Mouse (Mus musculus) T-helper 1 cell (primary cell): ENCODE results near the gene Dnah7c.
"Not testable (repeated sequence)": the region's sequence is repeated elsewhere in the genome, so short reads cannot be mapped to it uniquely, and the experiment has no call there.

Experiments used
- in situ Hi-C: fragments of 300-600 bp; cut with MboI, MseI; formaldehyde crosslinking; loops from one replicate; pipeline ENCODE4 v1.15.1; 2025; ENCODE audit warnings: high pct_unique_total_duplicates

Dnah7c gene

GRCm38 (mm10) chr1:46729731-46730130, 304.3 kb downstream of the Dnah7c start:
- in situ Hi-C loops: not testable (repeated sequence)

DNA sequence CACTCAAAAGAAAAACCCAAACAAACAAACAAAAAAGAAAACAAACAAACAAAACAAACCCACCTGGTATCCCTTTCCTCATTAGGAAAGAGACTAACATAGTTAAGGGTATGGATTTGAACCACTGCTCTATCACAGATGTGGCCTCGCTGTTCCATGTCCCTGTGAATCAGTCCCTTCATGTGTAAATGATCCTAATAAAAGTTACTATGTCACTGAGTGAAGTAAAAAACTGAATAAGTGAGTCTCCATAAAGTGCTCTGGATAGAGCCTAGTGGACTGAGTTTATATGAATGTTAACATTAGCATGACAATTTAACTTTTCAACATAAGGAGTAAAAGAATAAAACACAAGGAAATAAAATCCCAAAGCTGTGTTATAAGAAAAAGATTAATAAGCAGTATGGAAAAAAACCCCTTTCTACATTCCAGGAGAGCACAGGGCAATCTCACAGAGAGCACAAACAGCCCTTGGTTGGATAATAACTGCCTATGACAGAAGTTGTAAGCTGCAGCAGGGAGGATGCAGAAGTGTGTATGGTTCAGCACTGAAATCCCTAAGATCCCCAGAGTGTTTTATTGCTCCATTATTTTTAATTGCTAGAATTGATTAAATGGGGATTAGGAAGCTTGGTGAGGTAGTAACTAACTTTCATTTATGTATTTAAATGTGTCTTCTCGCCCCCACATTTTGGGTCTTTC, 308.2 kb downstream of the Dnah7c start:
- in situ Hi-C loops: not testable (repeated sequence)

DNA sequence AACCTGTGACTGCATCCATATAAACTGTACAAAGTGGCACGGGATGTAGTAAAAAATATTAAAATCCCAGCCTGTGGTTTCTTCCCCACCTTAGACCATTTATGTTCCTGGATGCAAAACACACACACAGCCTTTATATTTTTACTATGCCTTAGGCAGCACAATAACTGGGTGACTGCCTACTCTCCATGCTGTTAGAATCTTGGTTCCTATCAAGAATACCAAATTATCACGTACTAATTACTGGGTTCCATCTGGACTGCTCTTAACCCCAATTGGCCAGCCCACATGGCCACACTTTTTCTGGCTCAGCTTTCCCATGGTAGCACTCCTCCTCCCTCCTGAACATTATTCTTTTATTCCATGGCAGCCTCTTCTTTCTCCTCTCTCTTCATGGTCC, 309.1 kb downstream of the Dnah7c start:
- in situ Hi-C loops: not testable (repeated sequence)

GRCm38 (mm10) chr1:46764600-46764999, 339.2 kb downstream of the Dnah7c start:
- in situ Hi-C loops: not testable (repeated sequence)

DNA sequence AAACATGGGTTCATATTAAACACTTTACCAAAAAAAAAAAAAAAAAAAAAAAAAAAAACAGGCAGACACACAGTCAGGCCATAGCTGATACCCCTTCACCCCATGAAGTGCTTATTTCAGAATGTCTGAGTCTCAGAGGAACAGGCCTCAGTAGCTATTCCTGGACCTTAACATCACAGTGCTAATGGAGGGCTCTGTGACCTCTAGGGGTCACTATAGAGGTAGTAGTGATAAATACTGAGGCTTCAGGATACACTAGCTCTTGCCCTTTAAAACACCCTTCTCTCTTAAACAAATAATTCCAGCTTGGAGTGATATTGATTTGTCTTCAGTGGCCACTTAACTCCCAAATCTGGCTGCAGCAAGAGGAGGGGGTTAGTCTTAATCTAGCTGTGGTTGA, 343.9 kb downstream of the Dnah7c start:
- in situ Hi-C loops: loop anchor here (5.0 kb wide), 1 partner anchor 447 kb away; no protein-coding TSS in a partner anchor

DNA sequence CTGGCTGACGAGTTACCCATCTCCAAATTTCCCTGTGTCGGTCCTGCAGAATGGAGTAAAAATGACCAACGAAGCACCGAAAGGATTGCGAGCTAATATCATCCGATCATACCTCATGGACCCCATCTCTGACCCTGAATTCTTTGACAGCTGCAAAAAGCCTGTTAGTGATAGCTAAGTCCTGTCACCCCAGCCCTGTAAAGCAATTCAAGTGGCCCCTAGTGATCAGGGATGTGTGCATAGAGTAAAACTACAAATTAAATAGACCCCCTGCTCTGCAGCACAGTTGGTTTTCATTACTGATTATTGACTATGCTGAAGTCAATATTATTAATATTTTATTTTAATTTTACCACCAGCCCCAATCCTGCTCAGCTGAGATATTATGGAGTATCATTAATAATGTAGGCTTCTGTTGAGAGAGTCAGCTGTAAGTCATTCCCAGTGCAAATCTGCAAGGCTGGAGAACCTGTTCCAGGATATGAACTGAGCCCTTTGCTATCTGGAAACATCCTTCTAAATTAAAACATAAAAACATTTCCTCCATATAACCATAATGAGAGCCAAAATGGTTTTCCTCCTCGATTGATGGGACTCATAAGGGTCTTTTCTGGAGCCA, 344.8 kb downstream of the Dnah7c start:
- in situ Hi-C loops: not testable (repeated sequence)

DNA sequence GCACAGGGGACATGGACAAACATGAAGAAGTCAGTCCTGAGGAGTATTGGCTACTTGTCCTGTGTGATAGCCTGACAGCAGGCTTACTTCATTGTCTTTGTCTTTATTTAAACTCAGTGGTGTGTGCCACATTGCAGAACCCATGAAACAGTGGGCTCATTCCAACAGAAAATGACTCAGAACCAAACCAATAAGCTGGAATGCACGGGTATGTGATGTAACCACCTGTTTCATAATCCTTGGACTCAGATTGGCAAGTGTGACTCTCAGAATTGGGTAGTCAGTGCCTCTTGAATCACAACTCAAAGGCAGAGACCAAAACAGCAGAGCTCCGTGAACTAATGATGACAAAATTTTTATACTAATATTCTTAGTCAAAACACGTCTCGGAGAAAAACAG, 356.8 kb downstream of the Dnah7c start:
- in situ Hi-C loops: not testable (repeated sequence)

DNA sequence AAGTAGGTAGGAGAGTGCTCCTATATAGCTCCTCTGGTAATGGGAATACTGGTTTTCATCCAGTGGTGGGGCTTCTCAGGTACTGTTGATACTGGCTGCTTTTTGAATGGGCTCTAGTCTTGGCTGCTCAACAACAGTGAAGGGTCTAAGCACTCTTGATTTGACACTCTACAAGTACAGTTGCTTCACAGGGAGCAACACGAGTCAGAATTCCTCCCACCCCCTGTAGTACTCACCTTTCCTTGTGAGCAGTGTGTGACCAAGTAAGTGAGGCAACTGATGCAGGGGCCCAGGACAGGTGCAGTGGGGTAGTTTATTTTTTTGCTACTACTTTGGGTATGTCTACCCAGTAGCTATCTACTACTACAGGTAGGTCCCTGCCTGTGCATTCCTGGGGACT, 379.7 kb downstream of the Dnah7c start:
- in situ Hi-C loops: no loop called here

GRCm38 (mm10) chr1:46808630-46809029, 383.2 kb downstream of the Dnah7c start:
- in situ Hi-C loops: not testable (repeated sequence)

- in situ Hi-C loops: no loop called here
These were observed 392.5 kb downstream of the Dnah7c start for GRCm38 (mm10) chr1:46817934-46818333.

- in situ Hi-C loops: loop anchor here (10.0 kb wide), 1 partner anchor 958 kb away; no protein-coding TSS in a partner anchor
These were observed 397.0 kb downstream of the Dnah7c start for GRCm38 (mm10) chr1:46822256-46822972.

DNA sequence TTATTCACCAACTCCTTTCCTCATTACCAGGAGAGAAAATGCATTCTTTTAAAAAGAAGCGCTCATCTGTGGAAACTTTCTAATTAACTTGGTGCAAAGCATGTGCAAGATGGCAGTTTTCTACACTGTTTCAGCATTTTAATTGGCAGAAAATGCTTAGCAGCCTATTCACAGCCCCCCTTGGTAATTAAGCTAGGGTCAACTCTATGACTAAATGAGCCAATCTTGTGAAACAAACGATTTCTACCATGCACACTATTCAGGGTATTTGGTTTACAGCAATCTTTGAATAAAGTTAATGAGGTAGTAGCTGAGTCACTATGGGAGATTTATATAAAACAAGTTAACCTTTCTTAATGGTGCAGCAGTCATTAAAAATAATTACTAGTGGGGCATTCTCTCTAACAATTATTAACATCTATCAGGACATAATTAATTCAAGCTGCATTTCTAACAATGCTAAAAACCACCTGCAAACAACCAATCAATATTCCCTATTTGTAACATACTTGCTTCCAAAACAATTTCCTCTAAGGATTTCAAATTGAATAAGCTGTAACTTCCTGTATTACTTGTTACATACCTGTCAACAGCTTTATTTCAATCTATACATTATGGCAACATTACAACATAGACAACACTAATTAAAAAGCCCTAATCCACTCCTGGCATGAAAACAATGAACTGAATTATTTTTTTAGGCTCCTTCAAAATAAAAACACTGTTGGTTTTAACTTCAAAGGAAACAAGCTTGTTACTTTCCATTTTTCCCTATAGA, 404.9 kb downstream of the Dnah7c start:
- in situ Hi-C loops: no loop called here

DNA sequence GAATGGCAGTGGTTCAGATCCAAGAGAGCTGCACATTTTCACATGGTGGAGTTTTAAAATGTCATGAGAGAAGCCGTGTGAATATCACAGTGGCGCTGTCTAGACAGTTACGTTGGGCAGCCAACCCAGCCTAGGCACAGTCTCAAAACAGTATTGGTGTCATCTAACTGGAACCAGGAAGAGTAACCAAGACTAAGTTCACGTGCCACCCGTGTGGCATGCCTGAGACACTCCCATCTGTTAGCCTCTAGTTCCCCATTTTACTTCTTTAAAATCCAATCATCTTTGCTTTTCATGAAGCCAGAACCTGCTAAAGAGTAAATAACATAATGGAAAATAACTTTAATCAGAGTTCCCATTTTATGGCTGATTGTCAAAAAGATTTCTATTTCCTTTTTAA, 406.5 kb downstream of the Dnah7c start:
- in situ Hi-C loops: no loop called here

DNA sequence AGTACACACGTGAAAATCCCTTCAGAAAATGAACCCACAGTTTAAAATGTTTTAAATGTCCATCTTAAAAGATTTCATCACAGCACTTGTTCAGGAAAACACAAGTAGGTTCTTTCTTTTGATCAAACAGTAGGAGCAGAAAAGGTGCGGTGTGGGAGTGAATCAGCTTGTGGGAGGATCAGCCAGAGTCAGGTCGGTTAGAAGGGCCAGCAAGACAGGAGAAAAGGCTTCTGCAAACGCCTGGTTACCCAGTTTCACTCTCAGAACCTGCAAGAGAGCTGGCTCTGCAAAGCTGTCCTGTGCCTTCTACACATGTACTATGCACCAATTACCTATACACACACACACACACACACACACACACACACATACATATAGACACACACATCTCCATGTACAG, 418.0 kb downstream of the Dnah7c start:
- in situ Hi-C loops: no loop called here

GRCm38 (mm10) chr1:46844281-46844680, 418.9 kb downstream of the Dnah7c start:
- in situ Hi-C loops: no loop called here

DNA sequence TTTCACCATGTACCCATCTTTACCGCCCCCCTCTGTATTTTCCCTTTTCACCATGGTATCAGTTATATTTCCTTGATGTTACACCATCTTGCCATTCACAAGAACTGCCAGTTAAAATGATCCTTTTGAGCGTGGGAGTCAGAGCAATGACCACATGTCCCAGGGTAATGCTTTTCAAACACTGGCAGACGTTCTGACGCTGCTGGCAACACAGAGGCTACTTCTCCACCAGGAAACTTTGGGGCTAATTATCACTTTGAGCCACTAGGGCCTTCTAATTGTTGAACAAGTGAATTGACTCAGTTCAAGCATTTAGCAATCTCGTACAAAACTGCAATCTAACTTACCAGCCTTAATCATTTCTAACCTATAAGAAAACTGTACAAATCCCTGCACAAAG, 419.8 kb downstream of the Dnah7c start:
- in situ Hi-C loops: no loop called here

DNA sequence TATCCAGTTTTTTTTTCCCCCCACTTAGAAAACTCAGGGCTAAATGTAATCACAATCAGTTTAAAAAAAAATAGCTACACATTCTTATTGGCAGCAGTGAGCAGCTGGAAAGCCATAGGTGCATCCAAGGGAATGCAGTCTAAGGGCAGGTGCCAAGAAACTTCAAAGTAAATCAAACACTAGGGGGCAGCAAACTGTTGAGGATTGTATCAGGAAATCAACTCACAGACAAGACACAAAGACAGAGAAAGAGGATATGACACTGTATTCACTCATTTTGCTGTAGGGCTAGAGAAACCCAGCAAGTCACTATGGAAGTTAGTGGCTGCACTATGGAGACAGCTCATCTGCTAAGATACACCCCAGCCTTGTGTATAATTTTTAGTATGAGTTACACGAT, 424.4 kb downstream of the Dnah7c start:
- in situ Hi-C loops: no loop called here

- in situ Hi-C loops: no loop called here
These were observed 426.2 kb downstream of the Dnah7c start for GRCm38 (mm10) chr1:46851586-46851985.

DNA sequence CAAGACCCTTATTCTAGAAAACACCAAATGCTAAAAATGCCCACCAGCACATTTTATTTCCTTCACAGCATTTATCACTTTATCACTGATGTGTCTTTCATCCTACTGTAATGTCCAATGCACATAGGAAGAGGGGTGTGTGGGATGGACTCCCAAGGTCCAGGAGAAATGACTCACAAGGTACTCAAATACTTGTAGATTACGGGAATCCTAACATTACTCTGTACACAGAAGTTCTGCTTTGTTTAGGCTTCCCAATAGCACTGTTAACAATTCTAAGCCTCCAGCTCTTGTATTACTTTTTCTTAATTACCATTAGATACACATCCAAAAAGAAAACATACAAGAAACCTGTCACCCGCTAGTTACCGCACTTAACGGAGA, 426.8 kb downstream of the Dnah7c start:
- in situ Hi-C loops: no loop called here

DNA sequence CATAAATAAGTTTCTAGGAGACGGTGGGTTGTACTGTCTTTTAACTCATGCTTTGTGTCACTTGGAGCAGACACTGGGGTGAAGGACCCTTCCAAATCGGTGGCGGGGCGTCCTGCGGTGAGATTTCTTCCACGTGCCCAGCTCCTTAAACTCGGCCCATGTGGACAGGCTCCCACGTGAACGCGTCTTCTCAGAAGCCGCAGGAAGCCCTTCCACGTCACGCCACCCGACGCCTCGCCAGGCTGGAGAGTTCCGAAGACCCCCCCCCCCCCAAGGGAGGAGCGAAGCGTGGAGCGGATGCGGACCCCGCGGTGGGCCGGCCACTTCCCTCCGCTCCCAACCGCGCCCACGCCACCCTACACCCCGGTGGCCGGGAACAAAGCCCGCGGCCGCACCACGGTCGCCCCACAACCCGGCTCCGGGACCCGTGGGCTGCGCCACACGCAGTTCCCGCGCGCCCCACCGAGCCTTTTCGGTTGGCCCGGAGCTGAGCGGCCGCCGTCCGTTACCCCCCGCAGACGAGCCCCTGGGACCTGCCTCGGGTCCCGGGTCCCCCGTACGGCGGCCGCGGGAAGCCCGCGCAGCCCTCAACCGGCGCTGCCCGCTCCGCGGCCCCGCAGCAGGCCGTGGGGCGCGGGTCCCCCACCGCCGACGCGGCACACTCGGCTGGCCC, 427.3 kb downstream of the Dnah7c start:
- in situ Hi-C loops: no loop called here

DNA sequence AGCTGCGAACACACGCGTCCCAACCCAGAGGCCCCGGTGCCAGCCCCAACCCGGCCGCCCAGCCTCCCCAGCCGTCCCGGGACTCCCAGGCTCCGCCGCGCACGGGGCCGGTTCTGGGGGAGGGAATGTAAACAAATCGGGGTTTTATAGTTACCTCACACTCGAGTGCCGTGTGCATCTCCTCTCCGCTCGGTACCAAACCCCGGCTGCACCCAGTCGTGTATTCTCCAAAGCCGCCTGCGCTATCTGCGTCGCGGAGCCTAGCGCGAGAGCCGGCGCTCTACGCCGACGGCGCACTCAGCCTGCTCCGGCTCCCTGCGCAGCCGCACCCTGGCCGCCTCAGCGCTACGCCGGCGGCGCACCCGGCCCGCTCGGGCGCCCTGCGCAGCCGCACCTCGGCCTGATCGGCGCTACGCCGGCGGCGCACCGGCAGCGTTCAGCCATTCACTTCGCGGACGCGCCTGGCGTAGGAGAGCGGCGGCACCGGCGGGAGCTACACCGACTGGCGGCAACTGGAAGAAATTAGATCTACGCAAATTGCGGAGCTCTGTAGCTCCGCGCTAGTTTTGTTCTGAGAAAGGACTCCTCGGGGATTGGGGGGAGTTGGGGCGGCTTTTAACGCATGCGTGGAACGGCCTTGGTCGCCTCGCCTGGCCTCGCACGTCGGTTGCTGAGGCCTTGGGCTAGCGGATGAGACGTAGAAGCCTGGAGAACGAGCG, 428.1 kb downstream of the Dnah7c start:
- in situ Hi-C loops: no loop called here
